Mouse (Mus musculus): ENCODE measurements around the gene Opcml.

Opcml gene

DNA sequence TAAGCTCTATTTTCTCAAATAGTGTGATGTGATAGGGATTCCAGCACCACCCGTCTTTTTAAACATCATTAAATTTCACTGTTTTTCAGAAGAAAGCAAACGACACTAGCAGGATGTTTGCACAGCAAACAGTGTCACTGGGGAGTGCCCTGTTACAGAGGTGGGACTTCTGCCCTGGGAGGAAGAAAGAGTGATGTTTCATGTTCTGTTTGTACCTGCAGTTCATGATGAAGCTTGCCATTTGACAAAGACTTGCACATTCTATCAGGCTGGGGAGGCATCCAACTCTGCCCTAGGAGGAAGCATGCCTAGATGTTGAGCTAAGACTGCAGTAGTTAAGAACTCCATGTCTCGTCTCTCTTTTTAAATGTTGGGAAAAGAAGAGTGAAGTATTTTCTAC is 222.6 kb downstream of the Opcml start:
- no peak for DNase-seq

GRCm38 (mm10) chr9:28028156-28028555 is 237.6 kb downstream of the Opcml start:
- DNase-seq = no peak

DNA sequence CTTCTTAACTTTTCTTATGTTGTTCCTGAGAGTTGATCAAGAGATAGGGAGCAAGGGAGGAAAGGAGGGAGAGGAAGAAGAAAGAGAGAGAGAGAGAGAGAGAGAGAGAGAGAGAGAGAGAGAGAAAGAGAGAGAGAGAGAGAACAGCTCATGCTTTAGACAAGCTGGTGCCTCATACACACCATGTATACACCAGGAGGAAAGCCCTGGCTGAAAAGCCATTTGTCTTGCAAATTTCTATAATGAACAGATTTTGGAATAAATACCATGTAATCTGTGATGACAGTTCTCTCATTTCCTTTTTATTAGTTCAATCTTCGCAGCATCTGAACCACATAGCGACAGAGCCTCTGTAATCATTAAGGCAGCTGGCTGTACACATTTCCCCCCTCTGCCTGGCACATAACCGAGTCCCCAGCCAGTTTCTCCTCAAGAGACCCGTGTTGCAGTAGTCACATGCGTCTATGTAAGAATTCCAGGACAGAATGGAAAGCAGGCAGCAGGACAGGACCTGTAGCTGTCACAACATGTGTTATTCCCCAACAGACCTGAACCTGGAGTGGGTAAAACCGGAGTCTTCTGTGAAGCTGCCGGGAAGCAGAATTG is 238.3 kb downstream of the Opcml start:
- DNase-seq = no peak

- DNase-seq = no peak
Observed at GRCm38 (mm10) chr9:28049157-28049556, 258.6 kb downstream of the Opcml start.

- no peak for DNase-seq
Observed at GRCm38 (mm10) chr9:28057171-28057845, 266.7 kb downstream of the Opcml start.

DNA sequence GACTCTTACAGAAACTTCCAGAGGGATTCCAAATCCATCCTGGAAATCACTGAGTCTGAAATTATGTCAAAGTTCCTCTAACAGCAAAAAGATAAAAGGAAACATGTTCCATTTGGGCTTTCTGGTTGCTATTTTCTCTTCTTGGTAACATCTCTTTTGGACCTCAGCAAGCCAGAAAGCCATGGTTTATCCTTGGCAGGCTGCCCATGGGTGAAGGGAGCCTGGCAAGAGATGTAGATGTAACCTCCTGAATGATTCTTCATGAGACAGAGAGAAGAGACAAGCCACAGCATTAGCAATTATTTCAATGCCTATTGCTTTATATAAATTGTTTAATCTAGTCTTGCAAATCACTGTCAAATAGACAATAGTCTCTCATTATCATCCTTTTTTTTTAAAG is 274.6 kb downstream of the Opcml start:
- DNase-seq = no peak

DNA sequence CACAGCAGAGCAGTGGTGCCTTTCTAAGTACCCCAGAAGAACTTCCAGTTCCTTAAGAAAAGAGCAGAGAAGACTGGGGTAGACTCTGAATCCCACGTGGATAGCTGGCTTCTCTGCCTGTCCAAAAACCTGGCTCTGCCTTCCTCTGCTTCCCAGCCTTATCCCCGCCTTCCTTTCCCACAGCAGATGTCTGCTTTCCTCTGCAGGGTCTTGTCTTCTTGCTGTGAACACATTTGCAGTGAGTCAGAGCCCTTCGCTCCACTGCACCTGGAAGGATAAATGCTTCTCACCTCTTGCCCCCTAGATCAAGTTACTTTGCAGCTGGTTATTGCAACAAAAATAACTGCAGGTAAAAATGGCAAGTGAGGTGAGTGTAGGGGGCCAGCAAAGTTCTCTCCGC is 290.1 kb downstream of the Opcml start:
- no peak for DNase-seq

DNA sequence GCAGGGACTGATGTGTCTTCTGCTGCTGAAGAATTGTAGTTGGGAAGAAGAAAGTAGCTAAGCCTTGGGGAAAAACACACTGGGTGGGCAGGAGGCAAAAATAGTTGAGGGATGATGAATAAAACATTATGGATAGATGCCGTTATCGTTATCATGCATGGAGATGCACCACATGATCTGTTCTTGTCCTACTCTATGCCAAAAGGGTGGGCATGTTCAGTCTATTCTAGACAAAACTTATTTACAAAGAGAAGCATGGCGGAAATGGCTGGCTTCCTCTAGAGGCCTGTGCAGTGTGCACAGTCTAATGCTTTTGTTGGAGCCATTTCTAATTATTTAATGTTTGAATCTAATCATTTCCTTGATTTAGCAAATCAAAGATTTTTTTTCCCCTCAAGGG is 293.2 kb downstream of the Opcml start:
- no peak for DNase-seq

DNA sequence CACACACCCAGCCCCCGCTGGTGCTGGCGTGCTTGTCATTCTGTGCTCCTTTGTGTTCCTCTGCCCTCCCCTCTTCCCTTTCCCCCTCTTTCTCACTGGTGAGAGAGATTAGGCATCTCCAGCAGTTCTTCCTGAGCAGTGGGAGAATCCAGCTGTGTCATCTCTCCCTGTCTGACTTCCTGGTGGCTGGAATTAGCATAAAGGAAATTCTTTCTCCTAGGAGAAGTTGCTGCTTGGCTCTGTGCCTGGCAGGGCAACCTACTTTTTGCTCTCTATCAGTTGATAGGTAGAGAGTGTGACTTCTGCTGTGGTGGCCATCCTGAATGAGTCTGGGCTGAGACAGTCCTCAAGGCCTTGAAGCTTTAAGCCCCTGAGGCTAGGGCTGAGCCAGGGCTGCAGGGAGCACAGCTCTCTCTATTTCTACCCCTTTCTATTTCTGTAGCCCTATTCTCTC is 293.7 kb downstream of the Opcml start:
- peak; percentile 57 to 63 for DNase-seq

DNA sequence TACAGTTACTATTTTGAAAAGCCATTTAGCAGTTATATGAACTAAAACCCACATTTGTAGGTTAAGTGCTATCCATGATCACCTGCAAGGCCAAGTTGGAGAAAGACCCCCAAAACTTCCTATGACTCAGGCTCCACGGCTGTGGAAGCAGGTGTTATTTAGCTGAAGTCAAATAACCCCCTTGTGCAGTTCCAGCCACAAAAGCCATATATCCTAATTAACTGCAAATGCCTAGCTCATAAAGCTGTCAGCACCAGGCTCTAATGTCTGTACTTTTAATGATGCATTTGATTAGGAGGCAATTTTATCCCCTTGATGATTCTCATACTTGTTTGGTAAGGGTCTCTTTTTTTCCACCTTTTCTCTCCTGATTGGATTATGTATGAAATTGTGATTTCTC is 300.8 kb downstream of the Opcml start:
- no peak for DNase-seq

GRCm38 (mm10) chr9:28094722-28095121 is 304.1 kb downstream of the Opcml start:
- DNase-seq = no peak

DNA sequence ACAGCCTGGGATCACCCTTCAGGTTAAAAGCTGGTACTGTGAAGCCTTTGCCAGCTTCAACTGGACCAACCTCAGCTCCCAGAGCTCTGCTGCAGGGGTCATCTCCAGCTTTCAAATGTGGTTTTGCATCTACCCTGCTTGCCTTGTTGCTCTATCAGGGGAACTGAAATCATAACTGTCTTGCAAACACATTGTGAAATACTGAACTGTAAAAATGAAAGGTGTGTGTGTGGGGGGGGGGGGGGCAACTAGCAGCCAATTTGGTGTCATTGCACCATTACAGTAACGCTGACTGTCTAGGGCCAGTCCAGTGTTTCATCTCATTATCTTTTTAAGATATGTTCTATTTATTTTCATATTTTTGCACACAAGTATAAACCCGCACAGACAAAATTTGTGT is 305.6 kb downstream of the Opcml start:
- DNase-seq = no peak

DNA sequence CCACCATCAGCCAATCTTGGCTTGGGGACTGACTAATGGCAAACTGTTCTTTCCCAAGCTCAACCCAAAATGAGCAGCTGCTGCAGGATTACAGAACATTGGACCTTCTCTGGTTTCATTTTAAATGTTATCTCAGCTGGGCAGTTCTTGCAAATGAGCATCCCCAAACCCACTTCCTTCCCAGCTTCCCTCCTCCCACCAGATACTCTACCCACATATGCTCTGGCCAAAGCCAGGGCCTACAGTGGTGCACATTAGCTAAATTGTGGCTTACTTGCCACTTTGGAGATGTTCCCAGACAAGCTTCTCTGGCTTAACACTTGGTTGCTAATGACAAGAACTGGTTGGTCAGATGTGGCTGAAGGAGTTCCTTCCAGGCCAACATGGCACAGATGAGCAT is 311.4 kb downstream of the Opcml start:
- no peak for DNase-seq

DNA sequence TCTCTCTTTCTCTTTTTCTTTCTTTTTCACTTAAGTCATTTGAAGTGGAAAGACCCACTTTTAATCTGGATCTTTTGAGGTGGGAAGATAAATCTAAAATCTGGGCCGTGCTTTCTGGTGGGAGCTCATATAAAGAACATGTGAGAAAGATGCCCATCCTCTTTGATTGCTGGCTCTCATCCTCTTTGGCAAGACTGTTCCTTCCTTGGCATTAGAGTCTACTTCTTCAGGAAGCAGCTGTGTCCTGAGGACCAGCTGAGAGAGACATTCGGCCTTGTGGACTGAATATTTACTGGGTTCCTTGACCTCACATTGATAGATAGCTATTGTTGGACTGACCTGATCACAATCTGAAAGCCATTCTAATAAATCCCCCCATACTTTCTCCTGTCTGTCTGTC is 331.3 kb downstream of the Opcml start:
- DNase-seq = no peak

DNA sequence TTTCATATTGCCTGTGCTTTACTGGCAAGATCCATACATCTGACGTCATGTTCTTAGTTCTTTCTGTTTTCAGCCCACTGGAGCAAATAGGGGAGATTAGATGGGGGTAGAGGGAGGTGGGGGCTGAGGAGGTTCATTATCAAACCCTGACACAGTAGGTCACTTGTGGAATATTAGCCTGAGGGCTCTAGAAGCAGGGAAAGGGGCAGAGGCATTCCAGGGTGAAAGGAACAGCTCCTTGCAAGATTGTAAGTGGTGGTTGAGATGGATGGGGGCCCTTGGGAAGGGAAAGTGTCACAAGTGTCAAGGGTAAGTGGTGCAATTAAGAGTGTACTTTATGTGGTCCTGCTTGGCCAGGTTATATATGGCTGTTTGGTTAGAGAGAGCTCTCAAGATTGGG is 338.2 kb downstream of the Opcml start:
- DNase-seq = no peak

DNA sequence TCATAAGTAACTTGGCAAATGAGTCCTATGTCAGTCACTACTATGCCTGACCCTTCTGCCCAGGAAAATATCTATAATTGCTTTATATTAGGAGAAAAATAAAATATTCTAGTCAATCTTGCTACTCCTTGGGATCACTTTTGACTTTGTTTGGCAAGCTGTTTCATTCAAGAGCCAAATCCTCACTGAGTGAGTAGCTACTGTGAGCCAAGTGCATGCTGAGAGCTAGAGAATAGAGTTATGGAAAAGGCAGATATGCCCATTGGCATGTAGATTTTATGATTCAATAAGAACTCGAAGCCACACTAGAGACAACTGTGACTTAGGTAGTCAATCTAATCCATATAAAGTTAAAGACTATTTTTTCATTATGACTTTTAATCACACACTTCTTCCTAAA is 340.9 kb downstream of the Opcml start:
- no peak for DNase-seq

GRCm38 (mm10) chr9:28136614-28137013 is 346.0 kb downstream of the Opcml start:
- DNase-seq = no peak

GRCm38 (mm10) chr9:28139957-28140597 is 349.5 kb downstream of the Opcml start:
- DNase-seq = no peak

GRCm38 (mm10) chr9:28149507-28149906 is 358.9 kb downstream of the Opcml start:
- DNase-seq = no peak

GRCm38 (mm10) chr9:28153748-28154147 is 363.2 kb downstream of the Opcml start:
- no peak for DNase-seq

GRCm38 (mm10) chr9:28157092-28157491 is 366.5 kb downstream of the Opcml start:
- no peak for DNase-seq

- no peak for DNase-seq
Observed at GRCm38 (mm10) chr9:28160953-28161352, 370.4 kb downstream of the Opcml start.

GRCm38 (mm10) chr9:28163946-28164345 is 373.4 kb downstream of the Opcml start:
- no peak for DNase-seq

GRCm38 (mm10) chr9:28171890-28172289 is 381.3 kb downstream of the Opcml start:
- DNase-seq = peak; percentile 74 to 76
